Mouse (Mus musculus) lung, postnatal 4 days (tissue): ENCODE data around the gene Upk2.
A peak's percentile ranks its signal among the peaks of the same experiment; 100 is the strongest.

ENCODE experiments used
- DNase-seq, 2 experiments: peaks; one replicate each; pipeline ENCODE4 v3.0.0; 2021

Gene Upk2

GRCm38 (mm10) chr9:44488416-44488815 lies 33.6 kb upstream of the Upk2 start:
- peak; percentile 39 to 67 for DNase-seq

- peak; percentile 81 to 91 for DNase-seq
Measured at GRCm38 (mm10) chr9:44487441-44487840, 32.7 kb upstream of the Upk2 start.

- DNase-seq = peak; percentile 77 to 86
Measured at GRCm38 (mm10) chr9:44486741-44487421, 32.1 kb upstream of the Upk2 start.

- DNase-seq = peak; percentile 70 to 89
Measured at GRCm38 (mm10) chr9:44486335-44486734, 31.6 kb upstream of the Upk2 start.

- DNase-seq = peak; percentile 48 to 72
Measured at GRCm38 (mm10) chr9:44485516-44486161, 30.9 kb upstream of the Upk2 start.

GRCm38 (mm10) chr9:44485105-44485515 lies 30.3 kb upstream of the Upk2 start:
- no peak for DNase-seq

GRCm38 (mm10) chr9:44484311-44485104 lies 29.7 kb upstream of the Upk2 start:
- DNase-seq = peak in 1 of 2 experiments; percentile 18

GRCm38 (mm10) chr9:44483510-44484044 lies 28.8 kb upstream of the Upk2 start:
- DNase-seq = peak; percentile 77 to 91

- DNase-seq = peak; percentile 49 to 58
Measured at GRCm38 (mm10) chr9:44483041-44483509, 28.3 kb upstream of the Upk2 start.

GRCm38 (mm10) chr9:44482552-44482951 lies 27.8 kb upstream of the Upk2 start, which contains the start of gene Bcl9l:
Bcl9l (plus strand) TSS chr9:44482825.
- DNase-seq = peak; percentile 97

GRCm38 (mm10) chr9:44482112-44482511 lies 27.3 kb upstream of the Upk2 start:
- DNase-seq = no peak

GRCm38 (mm10) chr9:44479628-44480428 lies 25.1 kb upstream of the Upk2 start:
- peak; percentile 89 to 91 for DNase-seq

GRCm38 (mm10) chr9:44478959-44479605 lies 24.3 kb upstream of the Upk2 start:
- DNase-seq = peak; percentile 88 to 92

GRCm38 (mm10) chr9:44478229-44478921 lies 23.6 kb upstream of the Upk2 start:
- peak; percentile 88 for DNase-seq

- peak; percentile 69 to 75 for DNase-seq
Measured at GRCm38 (mm10) chr9:44477339-44478228, 22.8 kb upstream of the Upk2 start.

- DNase-seq = peak in 1 of 2 experiments; percentile 13
Measured at GRCm38 (mm10) chr9:44475936-44476335, 21.2 kb upstream of the Upk2 start.

- DNase-seq = no peak
Measured at GRCm38 (mm10) chr9:44474327-44474726, 19.6 kb upstream of the Upk2 start.

GRCm38 (mm10) chr9:44473184-44473583 lies 18.4 kb upstream of the Upk2 start:
- no peak for DNase-seq

- DNase-seq = no peak
Measured at GRCm38 (mm10) chr9:44468800-44469199, 14.0 kb upstream of the Upk2 start.

- DNase-seq = no peak
Measured at GRCm38 (mm10) chr9:44468224-44468623, 13.4 kb upstream of the Upk2 start.
